In the genomic region with DNA sequence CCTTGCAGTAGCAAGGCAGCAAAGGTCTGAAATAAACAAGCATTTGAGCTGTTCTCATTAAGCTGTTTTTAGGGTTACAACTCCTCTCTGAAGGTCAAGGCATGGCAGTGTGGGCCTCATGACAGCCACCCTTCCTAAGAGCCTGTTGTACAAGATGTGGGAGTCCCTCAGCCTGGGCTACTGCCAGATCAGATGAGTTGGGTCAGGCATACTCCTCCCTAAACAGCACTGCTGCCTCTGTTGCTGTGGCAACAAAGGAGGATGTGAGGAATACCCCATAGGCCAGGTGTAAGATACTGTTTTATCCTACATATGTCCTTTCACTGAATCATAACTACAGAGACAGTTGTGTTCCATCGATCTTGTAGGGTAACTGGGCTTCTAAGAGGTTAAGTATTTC, we compare ENCODE assay signal across 31 mouse cellular contexts.
A peak's percentile ranks its signal among the peaks of the same experiment; 100 is the strongest.
DNase-seq lines count a peak whose midpoint lies in the region; ATAC-seq and TF ChIP-seq lines count a peak whose summit lies in the region.
"Had no signal": no experiment of that assay in that cellular context is flagged by ENCODE, and none has a peak within 500 bp of the region (broad histone marks: within the 10 kb centered on the region; RNA-seq: fewer than 3 reads in every experiment).

No protein-coding gene starts in this region.

- H3K9ac ChIP-seq in kidney, embryonic 14.5 days (ENCODE audit: low read depth, low read length) = no peak overlapping the region
- no peak overlapping the region for H3K9ac ChIP-seq in midbrain, embryonic 16.5 days (ENCODE audit: low read depth, low read length)
- no peak overlapping the region for H3K9ac ChIP-seq in MEL (ENCODE audit: control insufficient read depth, low read depth, low read length, poor library complexity, severe bottlenecking)
- H3K9ac ChIP-seq: embryonic facial prominence, embryonic 12.5 days; hindbrain, embryonic 14.5 days; limb, embryonic 13.5 days had no signal

- no peak for TF ChIP-seq POLR2A in kidney, adult 2 months (IDR thresholded peaks at IDR 0.05; ENCODE audit: low read depth, low read length)
- no peak for TF ChIP-seq POLR2A in MEL (IDR thresholded peaks at IDR 0.05; ENCODE audit: control insufficient read depth in 1 of 2, insufficient read depth in 1 of 2, low read depth in 1 of 2, low read length in 2 of 2, poor library complexity in 1 of 2)
- TF ChIP-seq POLR2A in lung, adult 2 months (IDR thresholded peaks at IDR 0.05; ENCODE audit: borderline replicate concordance, extremely low read depth, low read depth, low read length) = no peak

- TF ChIP-seq CTCF in kidney, adult 2 months (conservative IDR thresholded peaks at IDR 0.05; ENCODE audit: insufficient read depth, insufficient read length, low read depth, low read length) = no peak
- no peak for TF ChIP-seq CTCF in MEL (IDR thresholded peaks at IDR 0.05 in 2 of 3, conservative IDR thresholded peaks at IDR 0.05 in 1 of 3; ENCODE audit: control insufficient read depth in 1 of 3, insufficient read depth in 1 of 3, low read depth in 2 of 3, low read length in 3 of 3, poor library complexity in 1 of 3, severe bottlenecking in 1 of 3)
- no peak for TF ChIP-seq CTCF in lung, adult 2 months (IDR thresholded peaks at IDR 0.05; ENCODE audit: insufficient read depth, low read length)

- H3K79me2 ChIP-seq in MEL (ENCODE audit: control insufficient read depth, insufficient read depth, low read length, poor library complexity) = no peaks in the 10 kb centered on the region

- no peaks in the 10 kb centered on the region for H3K9me3 ChIP-seq in kidney, embryonic 14.5 days (ENCODE audit: control insufficient read depth, low read length)
- no peaks in the 10 kb centered on the region for H3K9me3 ChIP-seq in midbrain, embryonic 16.5 days (replicated peaks; ENCODE audit: control insufficient read depth, low read length, poor library complexity, severe bottlenecking)
- no peaks in the 10 kb centered on the region for H3K9me3 ChIP-seq in midbrain, embryonic 10.5 days (replicated peaks)
- no peaks in the 10 kb centered on the region for H3K9me3 ChIP-seq in MEL (replicated peaks; ENCODE audit: insufficient read depth, low read length)
- H3K9me3 ChIP-seq: embryonic facial prominence, embryonic 12.5 days; limb, embryonic 13.5 days had no signal

- no peak for TF ChIP-seq EP300 in MEL (IDR thresholded peaks at IDR 0.05; ENCODE audit: low read depth in 1 of 2, low read length in 2 of 2)

- no peak overlapping the region for H3K27ac ChIP-seq in kidney, adult 2 months (ENCODE audit: insufficient read depth, low read depth, low read length)
- H3K27ac ChIP-seq in kidney, embryonic 14.5 days (ENCODE audit: low read depth, low read length) = no peak overlapping the region
- H3K27ac ChIP-seq in midbrain, embryonic 16.5 days (ENCODE audit: low read length) = no peak overlapping the region
- H3K27ac ChIP-seq in midbrain, embryonic 10.5 days (replicated peaks) = no peak overlapping the region
- H3K27ac ChIP-seq in MEL (ENCODE audit: control insufficient read depth, low read depth, low read length) = no peak overlapping the region
- H3K27ac ChIP-seq: embryonic facial prominence, embryonic 12.5 days; gastrocnemius, adult 2 months; hindbrain, embryonic 14.5 days; limb, embryonic 13.5 days had no signal

- 0 out of 2 replicates have a peak, but pooled peaks have one; percentile 47 for ATAC-seq in frontal cortex, adult (ENCODE audit: low TSS enrichment)
- no peak for ATAC-seq in kidney, embryonic 14.5 days (ENCODE audit: low FRiP score, low TSS enrichment)
- ATAC-seq in midbrain, embryonic 16.5 days = 0 out of 2 replicates have a peak, but pooled peaks have one; percentile 54
- ATAC-seq: forebrain, embryonic 14.5 days; lung, postnatal 0 days had no signal

- no peak for TF ChIP-seq RAD21 in MEL (IDR thresholded peaks at IDR 0.05; ENCODE audit: low read depth, low read length)

- no peak overlapping the region for H3K4me2 ChIP-seq in kidney, embryonic 14.5 days (replicated peaks; ENCODE audit: low read depth, low read length)
- no peak overlapping the region for H3K4me2 ChIP-seq in midbrain, embryonic 16.5 days (ENCODE audit: low read length)
- H3K4me2 ChIP-seq: embryonic facial prominence, embryonic 12.5 days; heart, embryonic 11.5 days; hindbrain, embryonic 14.5 days; limb, embryonic 13.5 days; liver, embryonic 11.5 days had no signal

- WGBS in kidney, adult 2 months = 94% methylated on average over 1 of the region's 1 CpGs
- WGBS in kidney, embryonic 14.5 days = 96% methylated on average over 1 of the region's 1 CpGs
- WGBS in midbrain, embryonic 16.5 days = 65% methylated on average over 1 of the region's 1 CpGs
- 86% methylated on average over 1 of the region's 1 CpGs for WGBS in midbrain, embryonic 10.5 days
- WGBS in lung, adult 2 months = 96% methylated on average over 1 of the region's 1 CpGs

- no peaks in the 10 kb centered on the region for H3K36me3 ChIP-seq in kidney, adult 2 months (ENCODE audit: control insufficient read depth, insufficient read depth, low read length)
- no peaks in the 10 kb centered on the region for H3K36me3 ChIP-seq in kidney, embryonic 14.5 days (ENCODE audit: control insufficient read depth, insufficient read depth, low read length)
- no peaks in the 10 kb centered on the region for H3K36me3 ChIP-seq in midbrain, embryonic 16.5 days (ENCODE audit: control insufficient read depth, insufficient read depth, low read length)
- no peaks in the 10 kb centered on the region for H3K36me3 ChIP-seq in midbrain, embryonic 10.5 days
- H3K36me3 ChIP-seq in MEL (ENCODE audit: control insufficient read depth in 1 of 2, insufficient read depth in 2 of 2, low read length in 2 of 2) = no peaks in the 10 kb centered on the region; a peak in 1 of 4 replicates
- H3K36me3 ChIP-seq: embryonic facial prominence, embryonic 12.5 days; limb, embryonic 13.5 days had no signal

- no peak overlapping the region for H3K4me3 ChIP-seq in kidney, adult 2 months (ENCODE audit: insufficient read depth, low read depth, low read length)
- H3K4me3 ChIP-seq in kidney, embryonic 14.5 days (ENCODE audit: low read length) = no peak overlapping the region
- H3K4me3 ChIP-seq in midbrain, embryonic 16.5 days (ENCODE audit: low read depth, low read length) = no peak overlapping the region
- H3K4me3 ChIP-seq in midbrain, embryonic 10.5 days = no peak overlapping the region
- no peak overlapping the region for H3K4me3 ChIP-seq in MEL (ENCODE audit: control insufficient read depth in 1 of 2, insufficient read depth in 1 of 2, low read depth in 2 of 2, low read length in 2 of 2)
- H3K4me3 ChIP-seq in lung, adult 2 months (replicated peaks; ENCODE audit: extremely low read depth, low read depth, low read length) = no peak overlapping the region
- H3K4me3 ChIP-seq: embryonic facial prominence, embryonic 12.5 days; gastrocnemius, adult 2 months; limb, embryonic 13.5 days; megakaryocyte, embryonic 14.5 days had no signal

- H3K27me3 ChIP-seq in kidney, adult 2 months (replicated peaks; ENCODE audit: control insufficient read depth, insufficient read depth, low read length) = no peaks in the 10 kb centered on the region
- no peaks in the 10 kb centered on the region for H3K27me3 ChIP-seq in kidney, embryonic 14.5 days (ENCODE audit: control insufficient read depth, insufficient read depth, low read length)
- H3K27me3 ChIP-seq in midbrain, embryonic 16.5 days (ENCODE audit: control insufficient read depth, insufficient read depth, low read depth, low read length) = no peaks in the 10 kb centered on the region
- H3K27me3 ChIP-seq in midbrain, embryonic 10.5 days (ENCODE audit: low read depth, poor library complexity, severe bottlenecking) = no peaks in the 10 kb centered on the region
- no peaks in the 10 kb centered on the region for H3K27me3 ChIP-seq in MEL (ENCODE audit: control insufficient read depth in 1 of 2, insufficient read depth in 2 of 2, low read length in 2 of 2)
- H3K27me3 ChIP-seq: CH12.LX; embryonic facial prominence, embryonic 12.5 days; limb, embryonic 13.5 days; megakaryocyte, embryonic 14.5 days had no signal

- no peak for DNase-seq in frontal cortex, adult 2 months (ENCODE audit: extremely low spot score in 1 of 2, low spot score in 1 of 2)
- peak; percentile 28 for DNase-seq in kidney, adult 2 months
- DNase-seq in midbrain, embryonic 10.5 days (ENCODE audit: low spot score) = no peak
- DNase-seq in MEL (ENCODE audit: low read depth, low spot score) = peak; percentile 11
- DNase-seq in lung, adult 2 months = no peak
- DNase-seq: adrenal gland, postnatal 10 days; cerebellum, adult 11 months; cerebellum, adult 9-10 months; cerebellum, postnatal 36 days; embryo, embryonic 11 days; gastrocnemius, adult 2 months; gastrocnemius, postnatal 36 days; heart, adult 18-20 months; heart, postnatal 36 days; lung, postnatal 4 days; retina, postnatal 1 day; spleen, adult 18-20 months; thymus, adult 18-20 months; thymus, postnatal 25 days had no signal

- H3K4me1 ChIP-seq in kidney, adult 2 months (ENCODE audit: control insufficient read depth, insufficient read depth, low read length) = peaks cover 6% of the 10 kb centered on the region
- H3K4me1 ChIP-seq in kidney, embryonic 14.5 days (ENCODE audit: control insufficient read depth, insufficient read depth, low read length) = no peaks in the 10 kb centered on the region
- H3K4me1 ChIP-seq in midbrain, embryonic 16.5 days (ENCODE audit: control insufficient read depth, insufficient read depth, low read length) = peaks cover 9% of the 10 kb centered on the region
- H3K4me1 ChIP-seq in midbrain, embryonic 10.5 days = no peaks in the 10 kb centered on the region
- H3K4me1 ChIP-seq in MEL (ENCODE audit: control insufficient read depth in 1 of 2, insufficient read depth in 2 of 2, low read length in 2 of 2) = peaks cover 0 to 2% of the 10 kb centered on the region in 2 experiments; a peak in 1 of 4 replicates
- H3K4me1 ChIP-seq in lung, adult 2 months (ENCODE audit: control insufficient read depth, insufficient read depth, low read length) = no peaks in the 10 kb centered on the region
- H3K4me1 ChIP-seq: embryonic facial prominence, embryonic 12.5 days; limb, embryonic 13.5 days had no signal

TF ChIP-seq in MEL, 35 proteins besides CTCF, POLR2A, EP300 and RAD21 (continues in another document):
- TF ChIP-seq MAX (IDR thresholded peaks at IDR 0.05; ENCODE audit: low read length) = no peak
- no peak for TF ChIP-seq POLR2AphosphoS2 (IDR thresholded peaks at IDR 0.05; ENCODE audit: low read length)
- TF ChIP-seq GATA1 (IDR thresholded peaks at IDR 0.05; ENCODE audit: low read depth, low read length) = no peak
- TF ChIP-seq GABPA (IDR thresholded peaks at IDR 0.05; ENCODE audit: low read depth, low read length) = no peak
- TF ChIP-seq MXI1 (IDR thresholded peaks at IDR 0.05; ENCODE audit: low read depth, low read length) = no peak
- no peak for TF ChIP-seq ZC3H11A (IDR thresholded peaks at IDR 0.05; ENCODE audit: low read depth, low read length)
- TF ChIP-seq MYB (IDR thresholded peaks at IDR 0.05; ENCODE audit: low read depth, low read length) = no peak
- no peak for TF ChIP-seq E2F4 (IDR thresholded peaks at IDR 0.05; ENCODE audit: borderline replicate concordance, low read depth, low read length)
- no peak for TF ChIP-seq ELF1 (IDR thresholded peaks at IDR 0.05; ENCODE audit: low read depth, low read length)
- TF ChIP-seq ZMIZ1 (IDR thresholded peaks at IDR 0.05; ENCODE audit: low read depth, low read length) = no peak
- no peak for TF ChIP-seq POLR2AphosphoS5 (IDR thresholded peaks at IDR 0.05; ENCODE audit: borderline replicate concordance, low read depth, low read length)

Comparison
In these comparisons a context has a peak if more than half of its experiments do, and no peak if none do; other contexts are left out.
1. DNase-seq: peak in kidney, adult 2 months (single experiment) and MEL (single experiment); none in frontal cortex, adult 2 months (0 of 2), midbrain, embryonic 10.5 days (single experiment) and lung, adult 2 months (single experiment).